Mouse (Mus musculus) hindbrain, postnatal 0 days (tissue): ENCODE data around the gene Ankar. TPM values are rescaled to one million over a fixed set of nuclear protein-coding genes. Genes with fewer than 3 reads are reported as not detected.
A peak's percentile ranks its signal among the peaks of the same experiment; 100 is the strongest.

Source experiments
- ATAC-seq: fragments of 200-750 bp; cut with Nextera tagmentation; 2 replicates; pipeline ENCODE4 v1.8.0; 2017; ENCODE audit warnings: mild to moderate bottlenecking, moderate TSS enrichment, moderate library complexity
- DNase-seq: peaks from one replicate; pipeline ENCODE4 v3.0.0-alpha.2; 2015; ENCODE audit warnings: low spot score
- H3K27ac ChIP-seq: fragments of 300-500 bp; sonication (generic); 2 replicates; pipeline ENCODE4 v1.5.1; 2014; ENCODE audit warnings: mild to moderate bottlenecking
- H3K27me3 ChIP-seq: fragments of 300-500 bp; sonication (generic); 2 replicates; pipeline ENCODE4 v1.6.1; 2014; ENCODE audit warnings: low read length, mixed read lengths; ENCODE audit not compliant: insufficient read depth
- H3K36me3 ChIP-seq: fragments of 300-500 bp; sonication (generic); 2 replicates; pipeline ENCODE4 v1.6.1; 2014; ENCODE audit warnings: low read length, mixed read lengths; ENCODE audit not compliant: insufficient read depth
- H3K4me1 ChIP-seq: fragments of 300-500 bp; sonication (generic); 2 replicates; pipeline ENCODE4 v1.6.1; 2014; ENCODE audit warnings: antibody characterized with exemption, low read length, mixed read lengths; ENCODE audit not compliant: insufficient read depth
- H3K4me2 ChIP-seq: fragments of 300-500 bp; sonication (generic); 2 replicates; pipeline ENCODE4 v1.6.1; 2014; ENCODE audit warnings: low read depth, mild to moderate bottlenecking, low read length, moderate library complexity, mixed read lengths
- H3K4me3 ChIP-seq: fragments of 300-500 bp; sonication (generic); 2 replicates; pipeline ENCODE4 v1.5.1; 2014; ENCODE audit warnings: low read length
- H3K9ac ChIP-seq: fragments of 300-500 bp; sonication (generic); replicated peaks from 2 replicates; pipeline ENCODE4 v1.6.1; 2014; ENCODE audit warnings: mild to moderate bottlenecking, low read length, moderate library complexity, mixed read lengths
- H3K9me3 ChIP-seq: fragments of 300-500 bp; sonication (generic); 2 replicates; pipeline ENCODE4 v1.6.1; 2016; ENCODE audit warnings: low read length, mixed read lengths
- CTCF ChIP-seq: IDR thresholded peaks from 2 replicates; pipeline ENCODE4 v1.5.1; 2016; ENCODE audit warnings: antibody characterized with exemption, control low read depth, low read depth
- WGBS: fragments of 180-500 bp; shearing (Covaris S2); extraction: QIAGEN DNeasy Blood & Tissue Kit; methylation state at CpG from one replicate; pipeline ENCODE4 v1.1.7; 2014; 5-methylcytosine and 5-hydroxymethylcytosine counted together
- polyA plus RNA-seq: library from polyadenylated mRNA; unstranded; fragments of >200 nt; fragmentation: Nextera tagmentation; extraction: Ambion mirVana; gene quantifications from 2 replicates; pipeline ENCODE4 v1.2.1, GENCODE M21; 2015
- total RNA-seq: library from RNA; depleted of rRNA; stranded (reverse); fragments of >200 nt; gene quantifications from 2 replicates; pipeline ENCODE4 v1.2.3, GENCODE M21; 2014

Ankar gene
- total and polyA plus RNA-seq, 2 experiments from 2014 or later = not detected

- H3K4me3 ChIP-seq = no peak overlapping the region
- 54% methylated on average over 3 of the region's 3 CpGs for WGBS
- TF ChIP-seq CTCF = no peak
- H3K27me3 ChIP-seq = no peaks in the 10 kb centered on the region
- no peak overlapping the region for H3K4me2 ChIP-seq
- no peaks in the 10 kb centered on the region for H3K9me3 ChIP-seq
- no peak overlapping the region for H3K27ac ChIP-seq
- DNase-seq (no peak), ATAC-seq (no peak)
- H3K36me3 ChIP-seq = no peaks in the 10 kb centered on the region
- H3K9ac ChIP-seq = no peak overlapping the region
- H3K4me1 ChIP-seq = no peaks in the 10 kb centered on the region
Observed at GRCm38 (mm10) chr1:72696256-72696655, 4.1 kb downstream of the Ankar start.

GRCm38 (mm10) chr1:72673070-72673469, 27.3 kb downstream of the Ankar start:
- H3K9ac ChIP-seq = no peak overlapping the region
- ATAC-seq (0 out of 2 replicates have a peak, but pooled peaks have one; percentile 10), DNase-seq (no peak)
- no peak for TF ChIP-seq CTCF
- 40% methylated on average over 3 of the region's 3 CpGs for WGBS
- no peak overlapping the region for H3K4me2 ChIP-seq
- H3K4me1 ChIP-seq = no peaks in the 10 kb centered on the region
- peak overlapping the region; percentile 11; the same call in 1 of the 2 replicates for H3K27ac ChIP-seq
- H3K9me3 ChIP-seq = no peaks in the 10 kb centered on the region
- no peaks in the 10 kb centered on the region for H3K36me3 ChIP-seq
- H3K27me3 ChIP-seq = no peaks in the 10 kb centered on the region
- no peak overlapping the region for H3K4me3 ChIP-seq

GRCm38 (mm10) chr1:72640658-72641410, 59.5 kb downstream of the Ankar start:
- WGBS = 47% methylated on average over 49 of the region's 49 CpGs
- Histone ChIP-seq H3K4me3 (peak overlapping the region; percentile 26), H3K9ac (no peak overlapping the region), H3K4me1 (no peaks in the 10 kb centered on the region), H3K27me3 (no peaks in the 10 kb centered on the region), H3K36me3 (no peaks in the 10 kb centered on the region), H3K9me3 (no peaks in the 10 kb centered on the region), H3K27ac (no peak overlapping the region), H3K4me2 (peak overlapping the region; percentile 51)
- ATAC-seq (peak; percentile 88), DNase-seq (peak; percentile 93)
- TF ChIP-seq CTCF = no peak

GRCm38 (mm10) chr1:72635221-72635620, 65.2 kb downstream of the Ankar start:
- H3K27ac ChIP-seq = no peak overlapping the region
- TF ChIP-seq CTCF = no peak
- DNase-seq (no peak), ATAC-seq (no peak)
- WGBS = 17% methylated on average over 5 of the region's 5 CpGs
- H3K9me3 ChIP-seq = no peaks in the 10 kb centered on the region
- no peaks in the 10 kb centered on the region for H3K4me1 ChIP-seq
- H3K27me3 ChIP-seq = no peaks in the 10 kb centered on the region
- no peak overlapping the region for H3K9ac ChIP-seq
- H3K4me3 ChIP-seq = no peak overlapping the region
- H3K36me3 ChIP-seq = peaks cover 20% of the 10 kb centered on the region
- H3K4me2 ChIP-seq = no peak overlapping the region

GRCm38 (mm10) chr1:72612172-72612571, 88.2 kb downstream of the Ankar start:
- no peaks in the 10 kb centered on the region for H3K4me1 ChIP-seq
- 83% methylated on average over 6 of the region's 6 CpGs for WGBS
- H3K36me3 ChIP-seq = peaks cover 67% of the 10 kb centered on the region
- DNase-seq (no peak), ATAC-seq (no peak)
- no peak overlapping the region for H3K9ac ChIP-seq
- H3K9me3 ChIP-seq = no peaks in the 10 kb centered on the region
- no peaks in the 10 kb centered on the region for H3K27me3 ChIP-seq
- TF ChIP-seq CTCF = no peak
- no peak overlapping the region for H3K27ac ChIP-seq
- H3K4me3 ChIP-seq = no peak overlapping the region
- H3K4me2 ChIP-seq = no peak overlapping the region

GRCm38 (mm10) chr1:72609887-72610877, 90.2 kb downstream of the Ankar start:
- H3K4me2 ChIP-seq = no peak overlapping the region
- no peaks in the 10 kb centered on the region for H3K9me3 ChIP-seq
- no peaks in the 10 kb centered on the region for H3K27me3 ChIP-seq
- H3K9ac ChIP-seq = no peak overlapping the region
- no peaks in the 10 kb centered on the region for H3K4me1 ChIP-seq
- ATAC-seq = peak; percentile 48; the same call in 1 of the 2 replicates
- 66% methylated on average over 23 of the region's 23 CpGs for WGBS
- TF ChIP-seq CTCF = peak; percentile 61
- peaks cover 57% of the 10 kb centered on the region for H3K36me3 ChIP-seq
- DNase-seq = peak; percentile 53
- no peak overlapping the region for H3K4me3 ChIP-seq
- H3K27ac ChIP-seq = no peak overlapping the region; the same call in 1 of the 2 replicates
